In genomic region chr2:148406160-148406970, GRCm38 (mm10) we compare ENCODE assay signal across 8 mouse cellular contexts. TPM values are rescaled to one million over a fixed set of nuclear protein-coding genes. Genes with fewer than 3 reads are reported as not detected.
A peak's percentile ranks its signal among the peaks of the same experiment; 100 is the strongest.
DNase-seq lines count a peak whose midpoint lies in the region; ATAC-seq and TF ChIP-seq lines count a peak whose summit lies in the region.

No protein-coding gene starts in this region.

- 10% methylated on average over 34 of the region's 34 CpGs for WGBS in forebrain, embryonic 15.5 days
- WGBS in intestine, embryonic 16.5 days: 25% methylated on average over 34 of the region's 34 CpGs
- WGBS in liver, postnatal 0 days (ENCODE audit: insufficient replicate concordance): 9% methylated on average over 34 of the region's 34 CpGs
- WGBS in neural tube, embryonic 11.5 days: 12% methylated on average over 34 of the region's 34 CpGs

- peak overlapping the region; percentile 31 for H3K4me3 ChIP-seq in forebrain, embryonic 15.5 days
- H3K4me3 ChIP-seq in intestine, embryonic 16.5 days (ENCODE audit: low read length): peak overlapping the region; percentile 54
- peak overlapping the region; percentile 53 for H3K4me3 ChIP-seq in liver, postnatal 0 days (ENCODE audit: low read depth, low read length)
- peak overlapping the region; percentile 33; the same call in 1 of the 2 replicates for H3K4me3 ChIP-seq in neural tube, embryonic 11.5 days (ENCODE audit: low read depth, low read length)

- H3K9me3 ChIP-seq in forebrain, embryonic 15.5 days: no peaks in the 10 kb centered on the region
- no peaks in the 10 kb centered on the region for H3K9me3 ChIP-seq in intestine, embryonic 16.5 days (ENCODE audit: control insufficient read depth, low read length)
- no peaks in the 10 kb centered on the region for H3K9me3 ChIP-seq in liver, postnatal 0 days (ENCODE audit: low read length)
- H3K9me3 ChIP-seq in neural tube, embryonic 11.5 days (ENCODE audit: control insufficient read depth, low read length): no peaks in the 10 kb centered on the region

- DNase-seq in adrenal gland, adult (ENCODE audit: inconsistent age in 2 of 2, low spot score in 1 of 2): peak; percentile 41 to 74
- DNase-seq in adrenal gland, postnatal 4 days (ENCODE audit: low spot score in 2 of 2): no peak
- DNase-seq in adrenal gland, adult 2 months: peak; percentile 56
- peak; percentile 53 for DNase-seq in liver, postnatal 0 days
- DNase-seq in neural tube, embryonic 11.5 days (ENCODE audit: low spot score): peak; percentile 45
- peak; percentile 54 for DNase-seq in thymus, postnatal 25 days

- H3K9ac ChIP-seq in forebrain, embryonic 15.5 days (replicated peaks): no peak overlapping the region
- H3K9ac ChIP-seq in intestine, embryonic 16.5 days (ENCODE audit: low read depth, low read length): peak overlapping the region; percentile 70
- H3K9ac ChIP-seq in liver, postnatal 0 days (replicated peaks): peak overlapping the region; percentile 51
- no peak overlapping the region for H3K9ac ChIP-seq in neural tube, embryonic 11.5 days (ENCODE audit: low read length)

- H3K4me1 ChIP-seq in forebrain, embryonic 15.5 days: peaks cover 25% of the 10 kb centered on the region
- H3K4me1 ChIP-seq in intestine, embryonic 16.5 days (ENCODE audit: control insufficient read depth, insufficient read depth, low read length): peaks cover 20% of the 10 kb centered on the region
- H3K4me1 ChIP-seq in liver, postnatal 0 days (ENCODE audit: insufficient read depth): peaks cover 11% of the 10 kb centered on the region; the same call in 1 of the 2 replicates
- H3K4me1 ChIP-seq in neural tube, embryonic 11.5 days (ENCODE audit: control insufficient read depth, insufficient read depth, low read length): peaks cover 17% of the 10 kb centered on the region

- ATAC-seq in forebrain, embryonic 15.5 days (replicated peaks): peak; percentile 17; the same call in 1 of the 2 replicates
- 0 out of 2 replicates have a peak, but pooled peaks have one; percentile 9 for ATAC-seq in intestine, embryonic 16.5 days
- no peak for ATAC-seq in liver, postnatal 0 days
- no peak for ATAC-seq in neural tube, embryonic 11.5 days (ENCODE audit: insufficient read depth, low FRiP score, low TSS enrichment)

- peak; percentile 52 for TF ChIP-seq CTCF in liver, postnatal 0 days (IDR thresholded peaks at IDR 0.05; ENCODE audit: low read depth)

- peaks cover 36% of the 10 kb centered on the region for H3K27me3 ChIP-seq in forebrain, embryonic 15.5 days
- peaks cover 7% of the 10 kb centered on the region; the same call in 1 of the 2 replicates for H3K27me3 ChIP-seq in intestine, embryonic 16.5 days (replicated peaks; ENCODE audit: control insufficient read depth, insufficient read depth, low read length)
- H3K27me3 ChIP-seq in liver, postnatal 0 days (ENCODE audit: insufficient read depth, low read length): peaks cover 22% of the 10 kb centered on the region
- H3K27me3 ChIP-seq in neural tube, embryonic 11.5 days (ENCODE audit: control insufficient read depth, insufficient read depth, low read length): peaks cover 34% of the 10 kb centered on the region

- no peaks in the 10 kb centered on the region for H3K36me3 ChIP-seq in forebrain, embryonic 15.5 days
- H3K36me3 ChIP-seq in intestine, embryonic 16.5 days (ENCODE audit: control insufficient read depth, insufficient read depth, low read length): no peaks in the 10 kb centered on the region
- H3K36me3 ChIP-seq in liver, postnatal 0 days (replicated peaks; ENCODE audit: insufficient read depth, low read length): no peaks in the 10 kb centered on the region
- no peaks in the 10 kb centered on the region for H3K36me3 ChIP-seq in neural tube, embryonic 11.5 days (ENCODE audit: control insufficient read depth, insufficient read depth, low read length)

- peak overlapping the region; percentile 48 for H3K4me2 ChIP-seq in forebrain, embryonic 15.5 days (replicated peaks)
- peak overlapping the region; percentile 83 for H3K4me2 ChIP-seq in intestine, embryonic 16.5 days (ENCODE audit: low read depth, low read length)
- peak overlapping the region; percentile 68 for H3K4me2 ChIP-seq in liver, postnatal 0 days (ENCODE audit: low read depth, low read length)
- H3K4me2 ChIP-seq in neural tube, embryonic 11.5 days (ENCODE audit: low read depth): peak overlapping the region; percentile 61

- H3K27ac ChIP-seq in forebrain, embryonic 15.5 days (replicated peaks): no peak overlapping the region
- peak overlapping the region; percentile 71; the same call in 1 of the 2 replicates for H3K27ac ChIP-seq in intestine, embryonic 16.5 days (ENCODE audit: low read length)
- H3K27ac ChIP-seq in liver, postnatal 0 days (ENCODE audit: low read depth): peak overlapping the region; percentile 24; the same call in 1 of the 2 replicates
- no peak overlapping the region for H3K27ac ChIP-seq in neural tube, embryonic 11.5 days (ENCODE audit: low read depth, low read length)

- TF ChIP-seq EP300 in liver, postnatal 0 days (IDR thresholded peaks at IDR 0.05; ENCODE audit: low read depth): no peak

RNA-seq across cellular contexts. Expression of gene Thbd, which starts 1.6 kb away (rescaled TPM):
- 10 to 100 TPM; 22.9 to 25.2 TPM for total RNA-seq in adrenal gland, postnatal 4 days (2021)
- total RNA-seq in adrenal gland, adult 2 months (2021): 10 to 100 TPM; 24.8 to 37.1 TPM
- 31.1 and 34.6 TPM in 2 replicates for polyA plus RNA-seq in adrenal gland, adult 2 months (2012; rRNA removed)
- 5.0 and 5.3 TPM in 2 replicates for polyA plus RNA-seq in forebrain, embryonic 15.5 days (2015; fragmentation: Nextera tagmentation; extraction: Ambion mirVana)
- polyA plus RNA-seq in intestine, embryonic 16.5 days (2015; fragmentation: Nextera tagmentation; extraction: Ambion mirVana): 46.6 and 46.8 TPM in 2 replicates
- 1.6 and 1.7 TPM in 2 replicates for polyA plus RNA-seq in liver, postnatal 0 days (2015; fragmentation: Nextera tagmentation; extraction: Ambion mirVana)
- 5.9 and 6.4 TPM in 2 replicates for polyA plus RNA-seq in neural tube, embryonic 11.5 days (2014; fragmentation: Nextera tagmentation; extraction: Ambion mirVana)

RNA-seq across cellular contexts. Expression of gene Sstr4, which starts 11.2 kb away (rescaled TPM):
- under 1 TPM; 0.62 to 0.71 TPM for total RNA-seq in adrenal gland, postnatal 4 days (2021)
- total RNA-seq in adrenal gland, adult 2 months (2021): under 1 TPM; 0.26 to 0.86 TPM
- 0.72 and 0.84 TPM in 2 replicates for polyA plus RNA-seq in adrenal gland, adult 2 months (2012; rRNA removed)
- 1.2 and 1.5 TPM in 2 replicates for polyA plus RNA-seq in forebrain, embryonic 15.5 days (2015; fragmentation: Nextera tagmentation; extraction: Ambion mirVana)
- 1.6 and 1.8 TPM in 2 replicates for polyA plus RNA-seq in intestine, embryonic 16.5 days (2015; fragmentation: Nextera tagmentation; extraction: Ambion mirVana)
- polyA plus RNA-seq in liver, postnatal 0 days (2015; fragmentation: Nextera tagmentation; extraction: Ambion mirVana): not detected in 2 replicates
- polyA plus RNA-seq in neural tube, embryonic 11.5 days (2014; fragmentation: Nextera tagmentation; extraction: Ambion mirVana): 0.34 and 0.80 TPM in 2 replicates

RNA-seq across cellular contexts. Expression of gene Cd93, which starts 37.0 kb away (rescaled TPM):
- total RNA-seq in adrenal gland, postnatal 4 days (2021): 10 to 100 TPM; 65.8 to 67.5 TPM
- total RNA-seq in adrenal gland, adult 2 months (2021): 10 to 100 TPM; 22.0 to 26.7 TPM
- 7.9 and 8.4 TPM in 2 replicates for polyA plus RNA-seq in adrenal gland, adult 2 months (2012; rRNA removed)
- polyA plus RNA-seq in forebrain, embryonic 15.5 days (2015; fragmentation: Nextera tagmentation; extraction: Ambion mirVana): 6.2 and 6.5 TPM in 2 replicates
- polyA plus RNA-seq in intestine, embryonic 16.5 days (2015; fragmentation: Nextera tagmentation; extraction: Ambion mirVana): 8.3 and 9.0 TPM in 2 replicates
- polyA plus RNA-seq in liver, postnatal 0 days (2015; fragmentation: Nextera tagmentation; extraction: Ambion mirVana): 2.7 and 3.3 TPM in 2 replicates
- polyA plus RNA-seq in neural tube, embryonic 11.5 days (2014; fragmentation: Nextera tagmentation; extraction: Ambion mirVana): 6.4 and 7.1 TPM in 2 replicates

Comparison
In these comparisons a context has a peak if more than half of its experiments do, and no peak if none do; other contexts are left out.
1. DNase-seq: peak in adrenal gland, adult (2 of 2), adrenal gland, adult 2 months (single experiment), liver, postnatal 0 days (single experiment), neural tube, embryonic 11.5 days (single experiment) and thymus, postnatal 25 days (single experiment); none in adrenal gland, postnatal 4 days (0 of 2).
2. ATAC-seq: peak in forebrain, embryonic 15.5 days (single experiment) and intestine, embryonic 16.5 days (single experiment); none in liver, postnatal 0 days (single experiment) and neural tube, embryonic 11.5 days (single experiment).
3. H3K27ac ChIP-seq: peak in intestine, embryonic 16.5 days (single experiment) and liver, postnatal 0 days (single experiment); none in forebrain, embryonic 15.5 days (single experiment) and neural tube, embryonic 11.5 days (single experiment).
4. H3K9ac ChIP-seq: peak in intestine, embryonic 16.5 days (single experiment) and liver, postnatal 0 days (single experiment); none in forebrain, embryonic 15.5 days (single experiment) and neural tube, embryonic 11.5 days (single experiment).
5. Peak in every context shown above with its lines, with median percentiles within 50 percentile points of each other: H3K4me2 ChIP-seq and H3K4me3 ChIP-seq.